Mouse (Mus musculus) spleen, adult 2 months (tissue): ENCODE data around the gene Tomm7.

Experiments
- CTCF ChIP-seq: fragments of 200-500 bp; IDR thresholded peaks from 2 replicates; pipeline ENCODE4 v1.5.1; 2011; ENCODE audit warnings: mild to moderate bottlenecking, inconsistent platforms; ENCODE audit not compliant: insufficient read depth, insufficient read length, insufficient replicate concordance; ENCODE audit errors: extremely low read depth
- POLR2A ChIP-seq: fragments of 200-500 bp; IDR thresholded peaks from 2 replicates; pipeline ENCODE4 v1.6.1; 2011; ENCODE audit warnings: low read depth, low read length, inconsistent platforms

DNA sequence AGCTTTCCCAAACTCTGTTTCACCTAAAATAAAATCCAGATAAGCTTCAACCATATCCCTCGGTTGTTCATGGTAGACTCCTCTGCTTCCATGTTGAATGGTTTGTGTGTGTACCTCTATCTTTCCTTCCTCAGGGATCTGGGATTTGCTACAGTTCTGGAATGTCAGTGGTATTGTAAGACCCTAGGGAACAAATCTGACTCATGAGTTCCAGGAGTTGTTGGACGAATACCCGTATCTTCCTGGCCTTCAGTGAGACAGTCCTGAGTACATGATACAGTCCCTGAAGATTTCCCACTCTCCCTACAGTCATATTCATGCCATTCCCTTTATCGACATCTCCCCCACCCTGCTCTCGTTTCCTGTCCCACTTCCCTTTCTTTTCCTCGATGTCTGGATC, 28.6 kb upstream of the Tomm7 start:
- TF ChIP-seq CTCF: no peak
- no peak for TF ChIP-seq POLR2A
